Mouse (Mus musculus): Measurements from ENCODE around the gene Aff2. TPM values are rescaled to one million over a fixed set of nuclear protein-coding genes. Genes with fewer than 3 reads are reported as not detected.

Gene Aff2
- polyA plus RNA-seq (2015; fragmentation: Nextera tagmentation; extraction: Ambion mirVana), result 3.2 and 3.4 TPM in 2 replicates

DNA sequence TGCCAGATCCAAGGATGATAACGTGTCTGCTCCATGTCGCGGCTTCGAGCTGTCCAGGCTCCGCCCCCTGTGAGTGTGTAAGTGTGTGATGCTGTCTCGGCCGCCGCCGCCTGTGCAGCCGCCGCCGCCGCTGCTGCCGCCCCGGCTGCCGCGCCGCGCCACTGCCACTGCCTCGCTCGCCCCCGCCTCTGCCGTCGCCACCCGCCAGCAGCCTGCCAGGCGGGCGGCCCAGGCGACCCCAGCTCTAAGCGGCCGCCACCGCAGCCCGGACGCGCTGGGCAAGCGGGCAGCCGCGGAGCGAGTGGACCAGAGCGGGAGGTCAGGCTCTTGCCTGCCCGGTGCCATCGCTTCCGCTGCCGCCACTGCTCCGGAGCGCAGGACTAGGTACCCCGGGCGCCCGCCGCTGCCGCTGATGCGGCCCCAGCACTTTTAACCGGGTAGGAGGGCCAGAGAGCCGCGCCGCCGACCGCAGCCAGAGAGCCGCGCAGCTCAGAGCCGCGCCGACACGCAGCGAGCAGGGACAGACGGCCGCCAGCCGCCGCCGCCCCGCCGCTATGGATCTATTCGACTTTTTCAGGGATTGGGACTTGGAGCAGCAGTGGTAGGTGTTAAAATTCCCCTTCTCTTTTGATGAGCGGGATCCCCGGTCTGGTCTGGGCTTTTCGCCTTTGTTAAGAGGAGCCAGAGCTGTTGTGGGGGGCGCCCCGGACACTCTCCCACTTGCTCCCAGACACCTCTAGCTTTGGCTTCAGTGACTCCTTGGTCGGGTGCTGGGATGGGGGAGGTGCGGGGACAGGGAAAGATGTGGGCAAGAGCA lies at the start of gene Aff2:
Gene Aff2 (plus strand): TSS at position 57 of the 817 bp plus-strand sequence.
- Histone ChIP-seq H3K36me3 (no peaks in the 10 kb centered on the region), H3K4me1 (replicated peaks) (no peaks in the 10 kb centered on the region), H3K27ac (no peak within 1 kb of the TSS), H3K4me2 (replicated peaks) (peak within 1 kb of the TSS; percentile 68), H3K4me3 (replicated peaks) (peak within 1 kb of the TSS; percentile 58), H3K9me3 (no peaks in the 10 kb centered on the region), H3K27me3 (replicated peaks) (peaks cover 4% of the 10 kb centered on the region), H3K9ac (peak within 1 kb of the TSS; percentile 46)
- ATAC-seq, result peak; percentile 87
- 12% methylated on average over 76 of the region's 79 CpGs for WGBS

GRCm38 (mm10) chrX:69337296-69337695 lies 22.8 kb upstream of the Aff2 start:
- Histone ChIP-seq H3K9me3 (no peaks in the 10 kb centered on the region), H3K36me3 (no peaks in the 10 kb centered on the region), H3K4me3 (replicated peaks) (no peak overlapping the region), H3K27me3 (replicated peaks) (no peaks in the 10 kb centered on the region), H3K4me1 (replicated peaks) (no peaks in the 10 kb centered on the region), H3K27ac (no peak overlapping the region), H3K4me2 (replicated peaks) (no peak overlapping the region), H3K9ac (no peak overlapping the region)
- no peak for ATAC-seq

DNA sequence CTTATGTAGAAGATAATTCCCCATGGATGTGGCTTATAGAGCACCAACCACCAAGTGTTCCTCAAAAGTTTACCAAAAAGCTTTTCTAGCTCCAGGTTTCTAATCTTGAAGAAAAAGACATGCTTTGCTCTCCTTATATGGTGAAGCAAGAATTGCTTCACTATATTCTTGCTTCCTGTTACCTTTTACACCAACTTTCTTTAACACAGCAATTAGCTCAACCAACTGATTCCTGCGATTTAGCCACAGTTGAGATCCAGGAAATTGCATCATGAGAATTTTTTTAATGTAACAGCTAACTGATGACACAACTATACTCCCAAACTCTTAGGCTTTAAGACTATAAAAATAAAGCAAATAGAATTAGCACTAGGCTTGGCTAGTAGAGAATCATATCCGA lies 4.5 kb upstream of the Aff2 start:
- Histone ChIP-seq H3K4me2 (replicated peaks) (no peak overlapping the region), H3K9me3 (no peaks in the 10 kb centered on the region), H3K27ac (no peak overlapping the region), H3K27me3 (replicated peaks) (peaks cover 4% of the 10 kb centered on the region), H3K9ac (no peak overlapping the region), H3K4me1 (replicated peaks) (no peaks in the 10 kb centered on the region), H3K4me3 (replicated peaks) (no peak overlapping the region), H3K36me3 (no peaks in the 10 kb centered on the region)
- 75% methylated on average over 2 of the region's 2 CpGs for WGBS
- ATAC-seq, result no peak

DNA sequence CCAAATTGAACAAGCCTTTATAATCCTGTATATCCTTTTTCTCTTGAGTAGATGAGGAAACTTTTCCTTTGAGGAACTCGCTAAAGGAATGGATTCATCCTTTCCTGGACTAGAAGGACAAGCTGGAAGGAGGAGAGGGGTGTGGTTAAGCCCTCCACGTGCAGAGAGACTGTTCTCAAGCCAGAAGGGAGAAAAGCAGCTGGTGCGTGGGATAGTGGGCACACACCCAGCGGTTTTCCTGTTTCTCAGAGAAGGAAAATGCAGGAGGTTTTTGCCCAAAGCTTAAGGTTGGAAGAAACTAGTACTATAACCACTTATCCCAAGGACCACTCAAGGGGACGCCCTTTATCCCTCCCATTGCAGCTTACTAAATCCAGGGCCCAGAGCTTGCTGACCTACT lies 734 bp upstream of the Aff2 start:
- H3K36me3 ChIP-seq, result no peaks in the 10 kb centered on the region
- H3K4me1 ChIP-seq (replicated peaks), result no peaks in the 10 kb centered on the region
- WGBS, result 26% methylated on average over 5 of the region's 5 CpGs
- H3K9me3 ChIP-seq, result no peaks in the 10 kb centered on the region
- no peak overlapping the region for H3K4me3 ChIP-seq (replicated peaks)
- peak overlapping the region; percentile 68 for H3K4me2 ChIP-seq (replicated peaks)
- peaks cover 4% of the 10 kb centered on the region for H3K27me3 ChIP-seq (replicated peaks)
- H3K9ac ChIP-seq, result no peak overlapping the region
- ATAC-seq, result no peak
- no peak overlapping the region for H3K27ac ChIP-seq

DNA sequence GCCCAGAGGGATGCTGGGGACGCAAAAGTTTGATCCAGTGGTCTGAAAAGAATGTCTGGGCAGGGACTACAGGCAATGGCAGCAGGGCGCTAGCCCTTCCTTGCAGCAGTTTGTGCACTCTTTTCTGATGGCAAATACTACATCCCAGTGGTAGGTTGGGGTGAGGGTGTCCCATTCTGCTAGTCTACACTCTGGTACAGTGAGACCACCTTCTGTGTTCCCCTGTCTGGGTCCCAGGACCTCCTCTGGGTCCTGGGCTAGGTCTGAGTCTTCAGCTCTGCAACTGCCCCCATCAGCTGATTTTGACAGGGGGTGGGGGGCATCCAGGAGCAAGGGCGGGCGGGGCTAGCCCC lies 233 bp upstream of the Aff2 start:
- peak overlapping the region; percentile 68 for H3K4me2 ChIP-seq (replicated peaks)
- H3K36me3 ChIP-seq, result no peaks in the 10 kb centered on the region
- no peak overlapping the region for H3K27ac ChIP-seq
- WGBS, result 20% methylated on average over 4 of the region's 4 CpGs
- ATAC-seq, result peak; percentile 69
- peak overlapping the region; percentile 46 for H3K9ac ChIP-seq
- H3K4me3 ChIP-seq (replicated peaks), result peak overlapping the region; percentile 58
- H3K4me1 ChIP-seq (replicated peaks), result no peaks in the 10 kb centered on the region
- H3K27me3 ChIP-seq (replicated peaks), result peaks cover 4% of the 10 kb centered on the region
- H3K9me3 ChIP-seq, result no peaks in the 10 kb centered on the region

DNA sequence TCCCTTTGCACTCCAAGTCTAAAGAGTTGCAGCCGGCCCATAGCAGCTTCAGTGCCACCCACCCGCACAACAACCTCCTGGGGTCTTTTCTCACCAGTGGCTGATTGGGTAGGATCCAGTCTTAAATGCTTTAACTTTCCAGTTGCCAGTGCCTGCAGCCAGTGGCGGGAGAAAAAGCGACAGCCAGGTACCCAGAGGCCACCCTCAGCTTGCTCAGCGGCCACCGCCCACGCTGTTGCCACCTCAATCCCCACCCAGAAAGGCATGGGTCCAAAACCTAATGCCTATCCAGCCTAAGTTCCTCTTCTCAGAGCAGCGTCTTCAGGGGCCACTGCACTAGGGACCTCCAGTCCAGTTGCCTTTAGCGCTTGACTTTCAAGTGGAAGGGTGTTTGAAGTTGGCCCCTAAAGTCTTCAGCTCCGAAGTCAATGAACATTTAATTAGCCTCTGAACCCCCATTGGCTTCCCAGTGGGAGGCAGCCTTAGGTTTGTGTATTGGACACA lies 1.0 kb downstream of the Aff2 start:
- Histone ChIP-seq H3K9me3 (no peaks in the 10 kb centered on the region), H3K27me3 (replicated peaks) (peaks cover 4% of the 10 kb centered on the region), H3K27ac (no peak overlapping the region), H3K9ac (no peak overlapping the region), H3K36me3 (no peaks in the 10 kb centered on the region), H3K4me1 (replicated peaks) (no peaks in the 10 kb centered on the region), H3K4me2 (replicated peaks) (peak overlapping the region; percentile 68), H3K4me3 (replicated peaks) (peak overlapping the region; percentile 58)
- ATAC-seq, result no peak
- 18% methylated on average over 10 of the region's 10 CpGs for WGBS

GRCm38 (mm10) chrX:69364198-69364597 lies 4.1 kb downstream of the Aff2 start:
- Histone ChIP-seq H3K9me3 (no peaks in the 10 kb centered on the region), H3K36me3 (no peaks in the 10 kb centered on the region), H3K27me3 (replicated peaks) (peaks cover 4% of the 10 kb centered on the region), H3K4me3 (replicated peaks) (no peak overlapping the region), H3K4me2 (replicated peaks) (no peak overlapping the region), H3K9ac (no peak overlapping the region), H3K27ac (no peak overlapping the region), H3K4me1 (replicated peaks) (no peaks in the 10 kb centered on the region)
- WGBS, result 5% methylated on average over 2 of the region's 2 CpGs
- ATAC-seq, result peak; percentile 37

GRCm38 (mm10) chrX:69373341-69373740 lies 13.2 kb downstream of the Aff2 start:
- H3K9me3 ChIP-seq, result no peaks in the 10 kb centered on the region
- no peaks in the 10 kb centered on the region for H3K4me1 ChIP-seq (replicated peaks)
- H3K9ac ChIP-seq, result no peak overlapping the region
- no peak for ATAC-seq
- no peak overlapping the region for H3K27ac ChIP-seq
- H3K4me3 ChIP-seq (replicated peaks), result no peak overlapping the region
- no peak overlapping the region for H3K4me2 ChIP-seq (replicated peaks)
- no peaks in the 10 kb centered on the region for H3K27me3 ChIP-seq (replicated peaks)
- 54% methylated on average over 2 of the region's 2 CpGs for WGBS
- H3K36me3 ChIP-seq, result no peaks in the 10 kb centered on the region

DNA sequence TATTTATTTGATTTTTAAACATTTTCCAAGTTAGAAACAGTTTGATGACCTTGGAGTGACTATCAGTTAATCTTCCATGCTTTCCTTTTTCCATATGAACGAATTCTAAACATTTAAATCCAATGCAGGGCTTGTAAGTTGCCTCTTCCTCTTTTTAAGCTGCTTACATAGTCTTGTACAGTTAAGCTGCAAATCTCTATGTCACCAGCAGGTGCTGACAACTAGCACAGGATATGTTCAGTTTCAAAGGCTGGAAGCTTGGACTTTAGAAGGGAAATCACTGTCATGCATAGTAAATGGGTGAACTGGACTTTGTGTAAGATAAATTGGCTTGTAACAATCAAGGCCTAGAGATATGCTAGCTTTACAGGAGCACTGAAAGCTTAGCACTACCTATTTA lies 29.6 kb downstream of the Aff2 start:
- 20% methylated on average over 1 of the region's 1 CpGs for WGBS
- Histone ChIP-seq H3K9ac (no peak overlapping the region), H3K27me3 (replicated peaks) (no peaks in the 10 kb centered on the region), H3K36me3 (no peaks in the 10 kb centered on the region), H3K4me2 (replicated peaks) (no peak overlapping the region), H3K9me3 (no peaks in the 10 kb centered on the region), H3K27ac (no peak overlapping the region), H3K4me3 (replicated peaks) (no peak overlapping the region), H3K4me1 (replicated peaks) (no peaks in the 10 kb centered on the region)
- 0 out of 2 replicates have a peak, but pooled peaks have one; percentile 62 for ATAC-seq

- WGBS, result 50% methylated on average over 1 of the region's 1 CpGs
- peak; percentile 82 for ATAC-seq
- no peaks in the 10 kb centered on the region for H3K4me1 ChIP-seq (replicated peaks)
Measured at GRCm38 (mm10) chrX:69415043-69415442, 54.9 kb downstream of the Aff2 start.

DNA sequence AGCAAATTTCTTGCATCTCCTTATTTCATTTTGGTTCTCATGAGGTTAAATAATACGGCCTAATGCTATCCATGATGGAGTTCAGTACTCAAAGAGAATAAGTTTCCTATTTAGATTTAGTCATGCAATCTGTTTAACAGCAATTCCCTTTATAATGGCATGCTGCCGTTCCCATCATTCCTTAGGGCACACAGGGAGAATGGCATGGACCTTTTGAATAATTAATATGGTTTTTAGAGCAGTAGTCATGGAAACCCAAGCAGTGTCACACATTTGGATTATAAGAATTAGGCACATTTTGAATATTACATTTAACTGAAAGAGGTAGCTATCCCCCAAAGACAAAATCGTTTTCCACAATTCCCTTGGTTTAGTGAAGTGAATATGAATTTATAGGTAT lies 78.3 kb downstream of the Aff2 start:
- Histone ChIP-seq H3K9ac (no peak overlapping the region), H3K4me3 (replicated peaks) (no peak overlapping the region), H3K27ac (no peak overlapping the region), H3K36me3 (no peaks in the 10 kb centered on the region), H3K4me2 (replicated peaks) (no peak overlapping the region), H3K9me3 (no peaks in the 10 kb centered on the region), H3K27me3 (replicated peaks) (no peaks in the 10 kb centered on the region), H3K4me1 (replicated peaks) (no peaks in the 10 kb centered on the region)
- ATAC-seq, result no peak
- WGBS, result 80% methylated on average over 3 of the region's 3 CpGs

More at GRCm38 (mm10) chrX:69415043-69415442, 54.9 kb downstream of the Aff2 start:
- no peak overlapping the region for H3K9ac ChIP-seq
- H3K27ac ChIP-seq, result no peak overlapping the region
- no peak overlapping the region for H3K4me3 ChIP-seq (replicated peaks)
- no peak overlapping the region for H3K4me2 ChIP-seq (replicated peaks)
- no peaks in the 10 kb centered on the region for H3K9me3 ChIP-seq
- no peaks in the 10 kb centered on the region for H3K36me3 ChIP-seq
- no peaks in the 10 kb centered on the region for H3K27me3 ChIP-seq (replicated peaks)

- H3K9ac ChIP-seq, result no peak overlapping the region
- H3K9me3 ChIP-seq, result no peaks in the 10 kb centered on the region
- no peak overlapping the region for H3K27ac ChIP-seq
- ATAC-seq, result no peak
- H3K27me3 ChIP-seq (replicated peaks), result no peaks in the 10 kb centered on the region
- no peaks in the 10 kb centered on the region for H3K4me1 ChIP-seq (replicated peaks)
- H3K4me2 ChIP-seq (replicated peaks), result no peak overlapping the region
- H3K4me3 ChIP-seq (replicated peaks), result no peak overlapping the region
- no peaks in the 10 kb centered on the region for H3K36me3 ChIP-seq
Measured at GRCm38 (mm10) chrX:69441937-69442336, 81.8 kb downstream of the Aff2 start.

DNA sequence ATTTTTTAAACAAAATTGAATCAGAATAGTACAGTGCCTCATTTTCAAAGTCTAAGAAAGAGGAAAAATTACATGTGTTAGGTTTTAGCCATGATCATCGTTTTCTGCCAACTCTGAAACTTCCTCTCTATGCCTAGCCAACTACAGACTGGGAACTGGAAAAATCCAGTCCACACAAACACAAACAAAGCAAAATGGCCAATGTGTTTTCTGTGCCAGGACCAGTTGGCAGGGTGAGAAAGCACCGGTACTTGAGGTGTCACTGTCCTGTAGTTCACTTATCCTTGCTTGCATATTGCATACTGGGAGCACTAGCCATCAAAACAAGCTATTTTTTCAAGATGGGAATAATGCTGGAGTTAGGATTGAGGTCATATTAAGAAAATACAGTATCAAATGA lies 100.8 kb downstream of the Aff2 start:
- no peaks in the 10 kb centered on the region for H3K36me3 ChIP-seq
- ATAC-seq, result no peak
- 68% methylated on average over 2 of the region's 2 CpGs for WGBS
- H3K27me3 ChIP-seq (replicated peaks), result no peaks in the 10 kb centered on the region
- no peak overlapping the region for H3K27ac ChIP-seq
- H3K9me3 ChIP-seq, result no peaks in the 10 kb centered on the region
- H3K9ac ChIP-seq, result no peak overlapping the region
- no peak overlapping the region for H3K4me3 ChIP-seq (replicated peaks)
- no peak overlapping the region for H3K4me2 ChIP-seq (replicated peaks)
- no peaks in the 10 kb centered on the region for H3K4me1 ChIP-seq (replicated peaks)
